Mouse (Mus musculus): ENCODE results near the gene Hyal4. TPM values are rescaled to one million over a fixed set of nuclear protein-coding genes. Genes with fewer than 3 reads are reported as not detected.

Hyal4 gene
- polyA plus RNA-seq (2017; shearing (Covaris generic)), result not detected

DNA sequence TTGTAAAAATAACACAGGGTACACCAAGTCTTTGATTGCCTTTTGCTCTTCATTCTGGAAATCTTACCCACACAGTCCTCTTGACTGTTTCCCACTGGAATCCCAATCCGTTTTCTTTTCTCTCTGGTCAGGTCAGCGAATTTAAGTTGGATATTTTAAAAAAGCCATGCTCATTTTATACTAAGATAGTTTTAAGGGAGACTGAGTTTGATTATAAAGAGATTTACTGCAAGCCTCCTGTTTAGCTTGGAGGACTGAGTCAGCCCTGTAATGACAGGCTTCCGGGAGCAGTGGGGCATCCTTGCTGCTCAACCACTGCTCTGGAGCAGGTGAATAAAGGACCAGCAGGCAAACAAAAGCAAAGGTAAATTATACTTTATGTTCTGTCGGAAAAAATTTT lies at the start of gene Hyal4:
TSS of gene Hyal4 (plus strand) at position 301 of the 400 bp plus-strand sequence.

GRCm38 (mm10) chr6:24732945-24733344 lies 15.2 kb upstream of the Hyal4 start, which contains the start of gene Hyal6:
Gene Hyal6 (plus strand): TSS chr6:24733245.

GRCm38 (mm10) chr6:24790888-24791287 lies 42.8 kb downstream of the Hyal4 start, which contains the start of gene Spam1:
Gene Spam1 (plus strand): TSS chr6:24791188.

Other genes with a start within 250 kb of the Hyal4 start
- not detected for gene Iqub, start 233.3 kb upstream of the Hyal4 start, polyA plus RNA-seq (2017; shearing (Covaris generic))
- 150 TPM for gene Ndufa5, start 220.3 kb upstream of the Hyal4 start, polyA plus RNA-seq (2017; shearing (Covaris generic))
- gene Asb15, start 220.2 kb upstream of the Hyal4 start, polyA plus RNA-seq (2017; shearing (Covaris generic)), result 0.04 TPM
- not detected for gene Lmod2, start 150.6 kb upstream of the Hyal4 start, polyA plus RNA-seq (2017; shearing (Covaris generic))
- 41.1 TPM for gene Wasl, start 83.3 kb upstream of the Hyal4 start, polyA plus RNA-seq (2017; shearing (Covaris generic))
- gene Hyal6, start 15.1 kb upstream of the Hyal4 start, polyA plus RNA-seq (2017; shearing (Covaris generic)), result not detected
- not detected for gene Spam1, start 42.9 kb downstream of the Hyal4 start, polyA plus RNA-seq (2017; shearing (Covaris generic))
- not detected for gene Hyal5, start 109.7 kb downstream of the Hyal4 start, polyA plus RNA-seq (2017; shearing (Covaris generic))
- gene Tmem229a, start 208.0 kb downstream of the Hyal4 start, polyA plus RNA-seq (2017; shearing (Covaris generic)), result 0.04 TPM

Measured in CD4-positive, CD25-positive, alpha-beta regulatory T cell (primary cell).